Mouse (Mus musculus) small intestine, adult 2 months (tissue): ENCODE results near the gene Sos1.

Experiments used
- CTCF ChIP-seq: fragments of 200-500 bp; IDR thresholded peaks from 2 replicates; pipeline ENCODE4 v1.5.1; 2012; ENCODE audit warnings: low read depth, mild to moderate bottlenecking, control low read depth, inconsistent platforms, low read length, moderate library complexity, mixed read lengths; ENCODE audit not compliant: insufficient replicate concordance, insufficient read length; ENCODE audit errors: extremely low read depth
- POLR2A ChIP-seq: fragments of 200-500 bp; IDR thresholded peaks from 2 replicates; pipeline ENCODE4 v1.6.1; 2012; ENCODE audit warnings: low read depth, mild to moderate bottlenecking, control low read depth, inconsistent platforms, low read length, moderate library complexity

- TF ChIP-seq CTCF = no peak
- no peak for TF ChIP-seq POLR2A
These were observed 38.6 kb upstream of the Sos1 start for GRCm38 (mm10) chr17:80518811-80519210.
